Mouse (Mus musculus): Measurements from ENCODE around the gene Mrnip.

Gene Mrnip

DNA sequence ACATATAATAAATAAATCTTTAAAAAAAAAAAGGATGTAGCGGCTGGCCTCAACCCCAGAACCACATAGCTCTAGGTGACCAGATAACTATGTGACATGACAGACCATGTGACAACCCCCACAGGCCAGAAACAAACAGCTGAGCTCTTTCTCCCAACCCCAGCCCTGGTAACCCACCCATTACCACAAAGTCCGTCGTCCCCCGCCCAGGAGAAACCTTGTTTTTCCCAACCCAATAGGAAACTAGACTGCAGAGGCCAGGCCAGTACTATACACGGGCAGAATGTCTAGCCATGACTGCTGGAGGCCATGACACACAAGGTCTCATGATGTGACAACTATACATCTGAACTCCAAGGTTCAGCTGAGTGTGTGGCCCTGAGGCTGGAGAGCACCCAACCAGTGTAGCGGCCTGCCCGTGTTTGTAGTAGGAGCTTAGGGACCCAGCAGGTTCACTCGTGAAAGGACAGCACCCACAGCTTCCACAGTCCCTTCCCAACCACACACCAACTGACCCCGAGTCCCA, 29.1 kb downstream of the Mrnip start:
- DNase-seq (ENCODE audit: low spot score in 2 of 2) = no peak

DNA sequence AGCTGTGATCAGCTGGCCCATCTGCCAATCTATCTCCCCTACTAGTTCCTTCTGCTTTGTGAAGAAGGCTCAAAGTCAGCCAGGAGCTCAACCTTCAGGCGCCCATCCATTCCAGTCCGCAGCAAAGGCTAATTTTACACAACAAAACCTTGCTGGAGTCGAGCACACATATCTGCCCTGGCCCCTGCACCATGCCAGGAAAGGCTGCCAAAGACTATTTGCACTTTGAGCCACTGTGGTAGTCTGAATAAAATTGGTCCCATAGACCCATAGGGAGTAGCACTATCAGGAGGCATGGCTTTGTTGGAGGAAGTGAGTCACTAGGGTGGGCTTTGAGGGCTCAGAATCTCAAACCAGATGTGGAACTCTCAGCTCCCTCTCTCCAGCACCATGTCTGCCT, 31.2 kb downstream of the Mrnip start:
- DNase-seq (ENCODE audit: low spot score in 2 of 2) = no peak

GRCm38 (mm10) chr11:50206037-50206436, 31.8 kb downstream of the Mrnip start:
- DNase-seq (ENCODE audit: low spot score in 2 of 2) = no peak

DNA sequence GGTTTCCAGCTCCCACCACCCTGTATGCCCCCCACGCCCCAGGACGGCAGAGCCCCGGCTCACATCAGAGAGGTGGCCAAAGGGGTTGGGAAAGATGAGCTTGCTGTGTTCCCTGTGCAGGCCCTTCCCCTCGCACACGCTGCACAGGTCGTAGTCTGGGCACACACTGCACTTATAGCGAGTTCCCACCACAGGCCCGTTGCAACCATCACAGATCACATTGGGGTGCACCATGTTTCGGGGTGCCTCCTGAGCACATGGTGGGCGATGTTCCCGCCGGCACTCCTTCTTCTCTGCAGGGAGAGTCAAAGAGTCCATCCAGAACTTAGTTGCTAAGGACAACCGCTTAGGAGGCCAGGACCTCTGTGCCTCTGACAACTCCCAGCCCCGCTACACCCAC, 33.1 kb downstream of the Mrnip start:
- DNase-seq (ENCODE audit: low spot score in 2 of 2) = no peak

GRCm38 (mm10) chr11:50208039-50208438, 33.8 kb downstream of the Mrnip start:
- DNase-seq (ENCODE audit: low spot score in 2 of 2) = no peak

DNA sequence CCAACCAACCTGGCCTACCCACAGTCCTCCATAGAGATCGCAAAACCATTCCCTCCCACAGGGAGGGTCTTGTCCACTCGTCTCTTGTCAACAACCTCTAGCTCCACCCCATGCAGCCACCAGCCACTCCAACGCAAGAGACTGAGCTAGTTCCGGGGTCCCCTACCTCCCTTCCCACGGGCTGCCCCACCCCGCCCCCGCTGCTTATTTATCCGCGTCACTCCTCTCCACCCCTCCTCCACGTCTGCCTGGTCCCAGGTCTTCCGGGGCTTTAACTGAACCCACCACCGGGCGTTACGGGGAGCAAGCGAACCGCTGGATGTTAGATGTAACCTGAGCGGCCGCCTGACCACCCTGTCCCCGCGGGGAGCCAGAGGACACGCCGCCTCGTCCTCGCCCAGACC, 35.9 kb downstream of the Mrnip start:
- DNase-seq (ENCODE audit: low spot score in 2 of 2) = peak; percentile 76 to 86

- peak; percentile 70 to 71 for DNase-seq (ENCODE audit: low spot score in 2 of 2)
Measured at GRCm38 (mm10) chr11:50210505-50211151, 36.4 kb downstream of the Mrnip start, which contains the start of the genes Sqstm1 and Mgat4b. Sqstm1 (minus strand) TSS chr11:50210827. Mgat4b (plus strand) TSS chr11:50210890.

DNA sequence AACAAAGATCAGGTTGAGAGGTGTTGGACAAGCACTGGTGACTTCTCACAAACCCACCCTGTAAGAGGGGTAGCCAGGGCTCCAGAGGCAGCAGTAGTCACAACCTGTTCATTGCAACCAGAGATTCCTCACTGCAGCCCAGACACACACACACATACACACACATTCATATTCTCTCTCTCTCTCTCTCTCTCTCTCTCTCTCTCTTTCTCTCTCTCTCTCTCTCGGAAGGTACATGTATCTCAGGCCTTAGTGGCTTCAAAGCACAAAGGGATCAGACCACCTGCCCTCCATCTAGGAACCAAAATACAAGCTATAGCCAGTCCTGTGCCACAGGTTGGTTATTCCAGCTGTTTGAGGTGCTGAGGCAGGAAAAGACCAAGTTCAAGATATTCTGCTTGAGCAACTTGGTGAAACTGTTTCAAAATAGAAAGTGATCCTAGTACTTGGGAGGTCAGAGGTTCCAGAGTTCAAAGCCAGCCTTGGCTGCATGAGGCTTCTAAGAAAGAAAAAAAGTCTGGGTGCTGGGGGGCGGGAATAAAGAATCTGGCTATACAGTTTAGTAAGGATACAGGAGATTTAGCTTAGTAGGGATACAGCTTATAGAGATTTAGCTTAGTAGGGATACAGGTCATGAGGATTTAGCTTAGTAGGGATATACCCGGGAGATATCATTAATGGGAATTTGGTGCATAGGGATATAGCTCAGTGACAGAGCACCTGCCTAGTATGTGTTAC, 37.2 kb downstream of the Mrnip start:
- DNase-seq (ENCODE audit: low spot score in 2 of 2) = no peak

- no peak for DNase-seq (ENCODE audit: low spot score in 2 of 2)
Measured at GRCm38 (mm10) chr11:50212060-50212739, 38.0 kb downstream of the Mrnip start.

DNA sequence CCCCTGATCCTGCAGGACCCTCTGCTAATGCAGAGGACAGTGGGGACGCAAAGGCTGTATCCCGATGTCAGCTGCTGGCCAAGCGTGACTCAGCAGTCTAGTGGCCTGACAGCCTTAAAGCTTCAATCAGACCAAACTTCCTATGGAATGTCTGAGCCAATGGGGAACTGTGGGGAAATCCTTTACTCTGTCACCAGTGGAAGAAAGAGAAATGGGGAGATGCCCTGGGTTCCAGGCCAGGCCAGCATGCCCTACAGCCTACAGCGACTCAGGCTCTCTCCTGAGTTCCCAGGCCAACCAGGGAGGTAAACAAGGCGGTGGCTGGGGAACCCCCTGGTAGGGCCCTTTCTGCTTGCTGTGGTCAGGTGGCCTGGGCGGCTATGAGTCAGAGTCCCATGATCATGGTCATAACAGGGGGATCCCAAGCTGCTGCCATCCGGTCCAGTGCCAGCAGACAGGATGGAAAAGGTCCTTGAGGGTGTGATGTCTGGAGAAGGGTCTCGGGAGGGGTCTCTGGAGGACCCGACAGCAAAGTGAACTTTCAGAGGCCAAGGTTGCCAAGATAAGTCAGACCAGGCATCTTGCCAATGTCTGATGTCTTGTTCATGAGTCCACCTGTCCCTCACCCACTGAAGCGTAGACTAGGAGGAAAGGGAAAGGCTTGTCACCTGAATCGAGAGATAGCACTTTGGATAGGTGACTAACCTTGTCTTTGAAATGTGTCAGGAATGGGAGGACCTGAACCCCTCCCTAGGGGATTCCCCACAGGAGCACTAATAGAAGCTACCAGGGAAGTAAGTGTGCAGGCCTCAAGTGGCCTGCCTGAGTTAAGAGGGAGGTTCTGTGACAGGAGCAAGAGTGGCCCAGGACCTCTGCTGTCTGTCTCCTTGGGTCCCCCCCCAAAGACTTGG, 38.9 kb downstream of the Mrnip start:
- peak in 1 of 2 experiments; percentile 40 for DNase-seq (ENCODE audit: low spot score in 2 of 2)

GRCm38 (mm10) chr11:50214631-50215030, 40.4 kb downstream of the Mrnip start:
- no peak for DNase-seq (ENCODE audit: low spot score in 2 of 2)

- DNase-seq (ENCODE audit: low spot score in 2 of 2) = no peak
Measured at GRCm38 (mm10) chr11:50215633-50216032, 41.4 kb downstream of the Mrnip start.

DNA sequence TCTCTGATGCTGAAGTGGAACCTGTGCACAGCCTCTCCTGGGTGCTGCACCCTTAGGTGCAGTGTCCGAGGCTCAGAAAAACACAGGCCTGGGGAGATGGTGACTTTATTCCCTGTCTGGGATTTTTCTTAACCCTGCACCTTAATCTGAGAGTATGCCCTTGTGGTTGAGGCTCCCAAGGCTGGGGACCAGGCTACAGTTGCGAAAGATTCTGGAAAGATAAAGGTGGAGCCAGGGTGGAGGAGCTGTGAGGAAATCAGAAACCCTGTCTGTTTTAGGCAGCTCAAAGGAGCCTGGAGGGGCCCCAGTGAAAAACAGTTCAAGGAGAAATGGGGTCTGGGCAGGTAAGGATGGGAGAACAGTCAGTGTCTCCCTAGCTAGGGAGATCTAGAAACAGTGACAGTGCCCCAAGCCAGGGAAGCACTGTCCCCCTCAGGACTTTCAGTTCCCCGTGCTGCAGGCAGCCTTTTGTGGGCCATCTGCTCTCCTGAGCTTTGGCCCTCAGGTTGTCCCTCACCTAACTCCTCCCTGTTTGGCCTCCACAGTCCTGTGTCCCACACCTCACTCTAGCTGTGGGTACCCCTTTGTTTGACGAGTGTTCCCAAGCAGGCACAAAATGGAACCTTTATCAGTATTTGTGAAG, 42.6 kb downstream of the Mrnip start:
- no peak for DNase-seq (ENCODE audit: low spot score in 2 of 2)

- no peak for DNase-seq (ENCODE audit: low spot score in 2 of 2)
Measured at GRCm38 (mm10) chr11:50217811-50218210, 43.6 kb downstream of the Mrnip start.

DNA sequence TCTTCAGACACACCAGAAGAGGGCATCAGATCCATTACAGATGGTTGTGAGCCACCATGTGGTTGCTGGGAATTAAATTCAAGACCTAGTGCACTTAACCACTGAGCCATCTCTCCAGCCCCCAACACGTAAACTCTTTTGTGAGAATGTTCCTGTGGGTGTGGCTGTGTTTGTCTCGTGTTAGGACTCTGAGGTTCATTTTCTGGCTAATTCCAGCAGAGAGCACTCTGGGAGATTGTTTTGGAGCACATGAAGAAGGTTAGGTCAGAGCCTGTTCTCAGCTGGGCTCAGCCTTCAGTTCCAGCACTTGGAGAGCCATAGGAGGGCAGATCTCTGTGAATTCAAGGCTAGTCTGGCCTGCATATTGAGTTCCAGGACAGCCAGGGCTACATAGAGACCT, 45.6 kb downstream of the Mrnip start:
- DNase-seq (ENCODE audit: low spot score in 2 of 2) = no peak

- DNase-seq (ENCODE audit: low spot score in 2 of 2) = no peak
Measured at GRCm38 (mm10) chr11:50222559-50223276, 48.5 kb downstream of the Mrnip start.

DNA sequence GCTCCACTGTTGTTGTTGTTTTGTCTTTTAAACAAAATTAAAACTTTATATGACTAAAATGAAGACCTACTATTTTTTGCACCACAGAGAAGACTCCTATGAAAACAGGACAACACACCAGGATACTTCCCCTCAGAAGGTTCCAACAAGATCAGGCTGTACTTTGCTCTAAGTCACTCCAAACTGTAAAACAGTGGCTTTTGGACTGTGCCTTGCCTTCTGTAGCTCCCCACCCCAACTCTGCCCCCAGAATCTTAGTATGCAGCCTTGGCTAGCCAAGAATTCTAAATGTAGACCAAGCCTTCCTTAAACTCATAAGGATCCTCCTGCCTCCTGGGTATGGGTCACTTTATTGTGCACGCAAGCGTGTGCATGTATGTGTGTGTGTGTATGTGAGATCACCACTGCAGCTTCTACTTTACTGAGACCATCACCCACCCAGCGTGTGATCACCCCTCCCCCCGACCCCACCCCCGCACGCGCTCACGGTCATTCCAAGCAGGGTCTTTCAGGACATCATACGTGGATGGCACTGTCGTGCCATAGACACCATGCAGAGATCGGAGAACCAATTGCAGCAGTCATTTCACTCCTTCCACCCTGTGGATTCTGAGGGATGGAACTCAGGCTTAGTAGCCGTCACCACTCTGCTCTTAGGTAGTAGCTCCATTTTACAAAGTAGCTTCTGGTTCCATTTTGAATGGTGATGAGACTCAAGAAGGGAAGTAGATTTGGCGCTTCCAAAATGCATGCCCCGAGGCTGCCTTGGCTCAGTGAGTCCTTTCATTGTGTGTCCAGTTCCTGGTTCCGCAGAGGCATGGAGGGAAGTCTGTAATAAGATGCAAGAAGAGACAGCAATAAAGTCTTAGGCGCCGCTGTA, 49.8 kb downstream of the Mrnip start:
- no peak for DNase-seq (ENCODE audit: low spot score in 2 of 2)

- peak; percentile 77 to 78 for DNase-seq (ENCODE audit: low spot score in 2 of 2)
Measured at GRCm38 (mm10) chr11:50224671-50225530, 50.7 kb downstream of the Mrnip start.

Measured in right cerebral cortex, postnatal 36 days (tissue).